Mouse (Mus musculus): ENCODE results near the gene Xpnpep2. TPM values are rescaled to one million over a fixed set of nuclear protein-coding genes. Genes with fewer than 3 reads are reported as not detected.

Gene Xpnpep2
- total RNA-seq, 2 experiments from 2014 or later = 0.49 to 1.7 TPM

DNA sequence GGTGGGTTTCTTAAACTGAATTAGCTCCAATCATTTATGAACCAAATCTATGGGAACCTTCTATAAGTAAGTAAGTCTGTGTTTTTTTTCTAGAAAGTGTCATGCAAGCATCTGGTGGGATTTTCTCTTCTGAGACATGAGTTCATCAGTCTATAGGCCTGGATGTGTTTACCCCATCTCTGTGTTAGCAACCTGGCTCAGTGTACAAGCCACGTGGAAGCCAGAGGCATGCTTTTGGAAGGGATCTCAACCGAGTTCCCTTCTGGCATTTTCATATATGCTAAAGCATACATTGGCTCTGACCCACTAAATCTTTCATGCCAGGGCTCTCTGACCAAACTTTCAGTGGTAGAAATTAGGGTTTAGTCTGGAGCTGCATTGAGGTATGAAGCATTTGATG, 45.4 kb downstream of the Xpnpep2 start:
- DNase-seq = no peak
- intact Hi-C loops (cut with DNase I; ENCODE audit: low total_unique reads) = no loop called here

DNA sequence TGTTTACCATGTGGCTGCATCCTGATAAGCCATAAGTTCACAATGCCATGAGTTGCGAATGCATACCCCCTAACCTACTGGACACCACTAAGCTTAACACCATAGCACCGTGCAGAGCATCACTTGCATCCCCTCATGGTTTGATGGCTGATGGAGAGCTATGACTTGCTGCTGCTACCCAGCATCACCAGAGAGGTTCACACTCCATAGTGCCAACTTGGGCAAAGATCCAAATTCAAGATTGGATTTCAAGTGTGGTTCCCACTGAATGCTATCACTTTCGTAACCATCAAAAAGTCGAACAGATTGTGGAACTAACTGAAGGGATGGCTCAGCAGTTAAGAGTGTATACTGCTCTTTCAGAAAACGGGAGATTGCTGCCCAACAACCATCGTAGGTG, 47.0 kb downstream of the Xpnpep2 start:
- intact Hi-C loops (cut with DNase I; ENCODE audit: low total_unique reads) = no loop called here

DNA sequence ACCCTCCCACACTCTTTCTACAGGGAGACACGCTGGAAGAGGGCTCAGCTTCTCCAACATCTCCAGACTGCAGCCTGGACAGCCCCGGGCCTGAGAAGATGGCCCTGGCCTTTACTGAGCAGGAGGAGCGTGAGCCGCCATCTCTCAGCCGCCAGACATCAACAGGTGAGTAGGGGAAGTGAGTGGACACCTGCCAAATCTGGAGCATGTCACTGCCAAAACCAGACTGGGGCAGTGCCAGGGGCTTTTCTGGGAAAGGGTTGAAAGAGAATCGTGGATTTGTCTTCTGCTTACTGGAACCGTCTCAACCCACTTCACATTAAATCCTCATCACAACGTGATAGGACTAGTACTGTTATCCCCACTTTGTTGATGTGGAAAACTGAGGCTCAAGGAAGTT, 48.9 kb downstream of the Xpnpep2 start:
- intact Hi-C loops (cut with DNase I; ENCODE audit: low total_unique reads) = no loop called here
- DNase-seq = no peak

More for the DNA sequence above, 47.0 kb downstream of the Xpnpep2 start:
- DNase-seq = no peak

DNA sequence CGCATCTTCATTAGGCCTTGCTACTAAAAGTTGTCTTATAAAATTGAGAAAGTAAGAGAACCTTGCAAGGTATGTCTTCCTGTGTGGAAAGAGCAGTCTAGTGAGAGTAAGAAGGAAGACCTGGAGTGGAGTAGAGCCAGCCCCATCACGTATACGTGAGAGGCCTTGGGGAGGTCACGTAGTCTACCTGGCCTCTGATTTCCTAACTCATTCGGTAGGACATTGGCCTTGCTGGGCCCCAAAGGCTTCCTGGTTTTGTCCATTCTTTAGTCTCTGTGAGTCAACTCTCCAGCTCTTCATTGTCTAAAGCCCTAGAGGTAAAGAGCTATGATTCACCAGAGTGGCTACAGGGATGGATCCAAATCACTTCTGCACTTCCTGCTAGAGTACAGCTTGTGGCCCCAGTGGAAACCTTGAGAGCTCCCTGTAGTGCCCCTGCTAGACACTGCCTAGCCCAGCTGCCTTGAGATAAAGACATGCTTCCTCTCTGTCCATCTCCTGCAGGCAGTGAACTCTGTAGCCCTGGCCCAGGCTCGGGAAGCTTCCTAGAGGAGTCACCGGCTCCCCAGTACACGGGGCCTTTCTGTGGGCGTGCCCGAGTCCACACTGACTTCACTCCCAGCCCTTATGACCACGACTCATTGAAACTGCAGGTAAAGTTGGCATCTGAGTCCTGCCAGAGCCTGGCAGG, 49.8 kb downstream of the Xpnpep2 start:
- intact Hi-C loops (cut with DNase I; ENCODE audit: low total_unique reads) = no loop called here
- no peak for DNase-seq

DNA sequence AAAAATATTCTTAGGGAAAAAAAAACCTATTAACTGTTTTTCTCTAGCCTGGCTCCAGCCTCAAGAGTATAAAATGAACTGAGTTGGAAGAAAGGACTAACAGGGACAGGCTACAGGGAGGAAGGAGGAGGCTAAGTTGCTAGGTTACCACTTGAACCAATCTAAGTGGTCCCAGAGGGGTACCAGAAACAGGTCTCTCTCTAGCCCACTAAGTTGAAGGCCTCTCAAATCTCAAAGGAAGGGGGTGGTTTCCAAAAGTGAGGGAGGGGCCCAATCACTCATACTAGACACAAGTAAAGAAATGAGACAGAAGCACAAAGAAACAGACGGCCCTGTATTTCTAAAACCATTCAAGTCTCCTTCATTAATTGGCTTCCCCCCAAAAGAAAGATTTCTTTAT, 61.4 kb downstream of the Xpnpep2 start:
- no peak for DNase-seq
- intact Hi-C loops (cut with DNase I; ENCODE audit: low total_unique reads) = no loop called here

DNA sequence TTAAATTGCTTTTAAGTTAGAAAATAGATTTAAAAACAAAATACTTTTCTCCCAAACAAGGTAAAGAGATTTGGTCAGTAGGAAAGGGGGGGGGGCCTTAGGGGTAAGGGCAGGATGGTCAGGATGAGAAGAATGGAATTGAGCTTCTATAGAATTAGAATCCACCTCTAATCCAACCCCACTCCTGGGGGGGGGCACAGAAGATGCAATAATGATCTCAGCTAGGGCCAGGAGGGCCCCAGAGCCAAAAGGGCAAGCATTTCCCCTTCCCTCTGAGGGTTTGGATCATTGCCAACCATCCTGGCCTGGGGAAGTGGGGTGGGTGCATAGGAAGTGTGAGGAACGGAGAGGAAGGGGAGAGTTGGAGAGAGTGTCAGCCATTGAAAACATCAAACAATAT, 61.8 kb downstream of the Xpnpep2 start:
- no peak for DNase-seq
- intact Hi-C loops (cut with DNase I; ENCODE audit: low total_unique reads) = no loop called here

DNA sequence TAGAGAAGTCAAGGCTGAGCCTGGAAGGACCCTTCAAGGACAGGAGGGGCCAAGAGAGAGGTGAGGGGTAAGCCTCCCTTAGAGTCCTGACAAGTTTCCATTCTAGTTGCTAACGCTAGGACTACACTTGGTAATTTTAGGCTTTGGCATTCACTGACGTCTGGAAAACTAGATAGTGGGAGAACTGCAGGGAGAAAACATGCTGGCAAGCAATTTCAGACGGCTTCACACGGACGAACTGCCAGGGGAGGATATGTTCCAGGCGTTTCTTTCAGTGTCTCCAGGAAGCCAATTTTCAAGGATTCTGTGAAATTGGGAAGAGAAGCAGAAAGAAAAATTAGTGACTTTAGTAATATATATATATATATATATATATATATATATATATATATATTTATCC, 73.3 kb downstream of the Xpnpep2 start:
- intact Hi-C loops (cut with DNase I; ENCODE audit: low total_unique reads) = loop anchor here (10.0 kb wide), 1 partner anchor 83 kb away; no protein-coding TSS in a partner anchor
- DNase-seq = no peak

DNA sequence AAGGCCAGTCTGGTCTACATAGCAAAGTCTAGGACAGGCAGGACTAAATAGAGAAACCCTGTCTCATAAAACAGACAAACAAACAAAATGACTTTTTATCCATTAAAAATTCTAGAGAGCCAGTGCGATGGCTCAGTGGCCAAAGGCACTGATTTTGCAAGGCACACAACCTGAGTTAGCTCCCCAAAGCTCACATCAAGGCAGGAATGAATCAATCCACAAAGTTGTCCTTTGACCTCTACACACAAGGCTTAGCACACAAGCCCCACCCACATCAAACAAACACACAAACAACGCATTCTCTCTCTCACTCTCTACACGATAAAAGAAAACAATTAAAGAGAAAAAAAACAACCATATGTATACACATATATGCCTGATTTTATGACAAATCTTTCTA, 76.2 kb downstream of the Xpnpep2 start:
- intact Hi-C loops (cut with DNase I; ENCODE audit: low total_unique reads) = loop anchor here (10.0 kb wide), 1 partner anchor 80 kb away; no protein-coding TSS in a partner anchor
- no peak for DNase-seq

Other genes with a start within 250 kb of the Xpnpep2 start
- gene Smarca1, start 215.8 kb upstream of the Xpnpep2 start, total RNA-seq (2021) = 1 to 10 TPM; 2.3 to 3.0 TPM
- gene Ocrl, start 196.3 kb upstream of the Xpnpep2 start, total RNA-seq (2021) = 10 to 100 TPM in 1 of 2 experiments, 1 to 10 TPM in 1; 6.8 to 13.5 TPM
- 10 to 100 TPM in 1 of 2 experiments, 1 to 10 TPM in 1; 9.1 to 16.8 TPM for gene Apln, start 73.9 kb upstream of the Xpnpep2 start, total RNA-seq (2021)
- gene Sash3, start 37.7 kb downstream of the Xpnpep2 start, total RNA-seq (2021) = under 1 TPM; 0.51 to 0.55 TPM
- 1 to 10 TPM; 7.4 to 9.5 TPM for gene Zdhhc9, start 100.2 kb downstream of the Xpnpep2 start, total RNA-seq (2021)
- gene Utp14a, start 148.1 kb downstream of the Xpnpep2 start, total RNA-seq (2021) = 10 to 100 TPM; 11.5 to 15.0 TPM
- 1 to 10 TPM; 5.5 to 8.4 TPM for gene Bcorl1, start 232.6 kb downstream of the Xpnpep2 start, total RNA-seq (2021)